Mouse (Mus musculus): ENCODE data around the gene Fam169b.
"Not testable (repeated sequence)": the region's sequence is repeated elsewhere in the genome, so short reads cannot be mapped to it uniquely, and the experiment has no call there.

The Fam169b gene

DNA sequence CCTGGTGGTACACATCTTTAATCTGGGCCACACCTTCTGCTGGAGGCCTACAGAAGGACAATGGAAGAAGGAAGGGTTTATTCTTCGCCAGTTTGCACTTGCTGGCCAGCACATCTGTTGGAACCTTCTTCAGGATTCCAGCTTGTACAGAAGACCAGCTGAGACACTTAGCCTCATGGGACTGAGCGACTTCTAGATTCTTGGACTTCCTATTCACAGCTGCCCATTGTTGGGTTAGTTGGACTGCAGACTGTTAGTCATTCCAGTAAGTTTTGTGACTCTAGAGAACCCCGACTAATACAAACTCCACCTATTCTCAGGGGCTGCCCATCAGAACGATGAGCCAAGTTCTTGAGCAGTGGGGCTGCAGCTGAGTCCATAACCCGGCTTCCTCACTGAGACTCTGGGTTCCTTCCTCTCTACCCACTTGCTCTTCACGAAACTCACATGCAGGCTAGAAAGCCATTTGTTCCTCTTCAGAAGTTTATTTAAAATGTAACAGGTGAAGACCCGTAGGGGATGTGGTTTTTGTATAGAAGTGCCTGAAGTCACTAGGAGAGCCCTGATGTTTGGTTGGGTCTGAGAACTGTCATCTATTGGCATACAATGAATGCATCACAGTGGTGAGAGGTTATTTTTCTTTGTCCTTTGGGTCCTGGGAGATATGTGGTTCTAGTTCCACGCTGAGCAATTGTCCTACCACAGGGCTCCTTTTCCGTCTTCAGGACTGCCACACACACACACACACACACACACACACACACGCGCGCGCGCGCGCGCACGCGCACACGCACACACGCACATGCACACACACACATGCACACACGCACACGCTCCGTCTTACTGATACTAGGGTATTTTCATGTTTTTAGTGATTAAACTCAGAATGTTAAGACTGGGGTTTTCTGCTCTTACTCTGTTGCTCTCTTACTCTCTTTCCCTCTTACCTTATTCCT, 13.2 kb downstream of the Fam169b start:
- DNase-seq (ENCODE audit: low spot score), result no peak

DNA sequence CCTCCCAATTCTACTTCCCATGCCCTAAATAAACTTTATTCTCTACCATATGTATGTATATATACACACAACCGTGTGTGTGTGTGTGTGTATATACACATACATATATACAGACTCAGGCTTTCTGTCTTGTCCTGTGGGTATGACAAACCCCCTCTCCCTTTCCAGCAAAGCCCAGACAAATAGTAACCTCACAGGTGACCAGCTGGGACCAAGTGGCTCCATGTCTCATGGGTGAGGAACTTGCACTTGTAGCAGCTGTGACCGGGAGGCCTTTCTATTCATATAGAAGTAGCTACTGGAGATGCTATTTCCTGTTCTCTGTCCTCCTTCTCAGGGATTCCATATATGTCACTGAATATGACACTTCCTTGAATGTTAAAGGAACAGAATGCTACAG, 13.9 kb downstream of the Fam169b start:
- DNase-seq (ENCODE audit: low spot score), result no peak

DNA sequence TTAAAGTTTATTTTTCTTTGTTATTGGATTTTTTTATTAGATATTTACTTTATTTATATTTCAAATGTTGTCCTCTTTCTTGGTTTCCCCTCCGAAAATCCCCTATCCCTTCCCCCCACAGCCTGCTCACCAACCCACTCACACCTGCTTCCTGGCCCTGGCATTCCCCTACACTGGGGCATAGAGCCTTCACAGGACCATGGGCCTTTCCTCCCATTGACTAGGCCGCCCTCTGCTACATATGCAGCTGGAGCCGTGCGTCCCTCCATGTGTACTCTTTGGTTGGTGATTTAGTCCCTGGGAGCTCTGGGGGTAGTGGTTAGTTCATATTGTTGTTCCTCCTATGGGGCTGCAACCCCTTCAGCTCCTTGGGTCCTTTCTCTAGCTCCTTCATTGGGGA, 14.4 kb downstream of the Fam169b start:
- DNase-seq (ENCODE audit: low spot score), result not testable (repeated sequence)

DNA sequence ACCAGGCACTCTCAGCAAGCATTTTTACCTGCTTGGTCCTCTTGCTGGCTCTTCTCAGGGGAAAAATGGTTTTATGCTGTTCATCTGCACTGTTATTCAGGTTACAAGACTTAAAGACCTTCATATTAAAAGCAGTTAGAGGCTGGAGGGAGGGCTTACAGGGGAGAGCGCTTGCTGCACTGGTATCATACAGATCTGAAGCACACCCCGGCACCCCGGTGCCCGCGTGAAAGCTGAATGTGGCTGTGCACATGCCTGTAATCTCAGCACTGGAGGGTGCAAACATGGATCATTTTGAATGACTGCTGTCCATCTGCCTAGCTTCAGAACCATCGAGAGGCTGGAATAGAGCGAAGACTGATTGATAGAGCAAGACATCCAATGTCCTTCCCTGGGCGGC, 15.4 kb downstream of the Fam169b start:
- no peak for DNase-seq (ENCODE audit: low spot score)

DNA sequence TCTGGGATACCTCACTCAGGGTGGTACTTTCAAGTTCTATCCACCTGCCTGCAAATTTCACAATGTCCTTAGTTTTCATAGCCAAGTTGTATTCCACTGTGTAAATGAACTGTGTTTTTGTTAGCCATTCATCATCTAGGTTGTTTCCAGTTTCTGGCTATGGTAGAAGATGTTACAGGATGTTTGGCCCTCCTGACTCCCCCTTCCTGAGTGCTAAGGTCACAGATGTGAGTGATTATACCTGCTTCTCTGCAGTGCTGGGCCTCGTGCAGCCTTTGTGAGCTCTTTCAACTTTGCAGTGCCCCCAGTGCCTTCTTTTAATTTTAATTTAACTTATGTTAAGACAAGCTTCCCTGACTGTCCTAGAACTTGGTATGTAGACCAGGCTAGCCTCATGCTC, 18.0 kb downstream of the Fam169b start:
- no peak for DNase-seq (ENCODE audit: low spot score)

DNA sequence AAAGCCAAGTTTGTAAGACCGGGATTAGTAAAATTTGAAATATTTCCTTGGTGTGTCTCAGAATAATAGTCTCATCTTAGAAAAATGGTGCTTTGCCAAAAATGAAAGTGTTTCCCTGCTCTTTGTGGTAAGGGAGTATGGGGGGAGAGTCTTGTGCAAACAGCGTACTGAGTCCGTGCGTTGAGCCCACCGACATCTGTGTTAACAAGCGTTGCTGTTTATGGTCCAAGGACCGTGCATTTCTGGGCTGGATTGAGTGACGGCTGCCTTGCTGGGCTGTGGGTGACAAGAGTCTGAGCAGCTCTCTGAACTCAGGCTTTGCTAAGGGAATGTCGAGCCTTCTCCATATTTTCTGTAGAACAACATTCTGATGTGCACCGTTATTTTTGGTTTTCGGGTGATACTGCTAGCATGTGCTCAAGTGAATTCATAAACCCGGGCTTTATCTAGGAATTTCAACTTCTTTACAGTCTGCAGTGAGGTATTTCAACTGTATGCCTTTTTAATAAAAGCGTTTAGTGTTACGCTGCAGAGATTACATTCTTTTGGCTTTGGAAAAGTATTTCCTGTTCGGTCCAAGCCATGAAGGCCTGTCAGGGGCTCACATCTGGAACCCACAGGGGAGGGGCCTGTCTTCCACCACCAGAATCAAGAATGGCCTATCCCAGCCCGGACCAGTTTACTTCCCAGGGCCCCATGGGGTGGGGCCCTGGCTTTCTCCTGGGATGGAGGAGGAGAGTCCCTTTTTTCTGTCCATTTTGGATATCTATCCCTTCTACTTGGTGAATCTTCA, 20.6 kb downstream of the Fam169b start:
- no peak for DNase-seq (ENCODE audit: low spot score)

DNA sequence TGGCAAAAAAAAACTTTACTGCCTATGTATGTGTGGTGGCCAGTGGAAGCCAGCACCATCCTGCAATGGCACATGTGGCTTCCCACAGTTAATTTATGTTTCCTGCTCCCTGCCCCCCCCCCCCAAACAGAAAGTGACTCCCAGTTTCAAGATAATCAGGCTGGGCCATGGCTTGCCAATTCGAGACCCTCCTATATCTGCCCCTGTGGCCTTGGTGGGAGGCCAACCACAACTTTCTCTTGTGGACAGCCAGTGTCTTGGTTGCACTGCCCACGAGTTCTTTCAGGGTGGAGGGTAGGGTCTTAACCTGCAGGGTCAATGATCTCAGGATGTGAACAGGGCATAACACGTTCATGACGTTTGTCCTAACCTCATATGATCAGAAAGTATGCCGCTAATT, 22.8 kb downstream of the Fam169b start:
- no peak for DNase-seq (ENCODE audit: low spot score)

DNA sequence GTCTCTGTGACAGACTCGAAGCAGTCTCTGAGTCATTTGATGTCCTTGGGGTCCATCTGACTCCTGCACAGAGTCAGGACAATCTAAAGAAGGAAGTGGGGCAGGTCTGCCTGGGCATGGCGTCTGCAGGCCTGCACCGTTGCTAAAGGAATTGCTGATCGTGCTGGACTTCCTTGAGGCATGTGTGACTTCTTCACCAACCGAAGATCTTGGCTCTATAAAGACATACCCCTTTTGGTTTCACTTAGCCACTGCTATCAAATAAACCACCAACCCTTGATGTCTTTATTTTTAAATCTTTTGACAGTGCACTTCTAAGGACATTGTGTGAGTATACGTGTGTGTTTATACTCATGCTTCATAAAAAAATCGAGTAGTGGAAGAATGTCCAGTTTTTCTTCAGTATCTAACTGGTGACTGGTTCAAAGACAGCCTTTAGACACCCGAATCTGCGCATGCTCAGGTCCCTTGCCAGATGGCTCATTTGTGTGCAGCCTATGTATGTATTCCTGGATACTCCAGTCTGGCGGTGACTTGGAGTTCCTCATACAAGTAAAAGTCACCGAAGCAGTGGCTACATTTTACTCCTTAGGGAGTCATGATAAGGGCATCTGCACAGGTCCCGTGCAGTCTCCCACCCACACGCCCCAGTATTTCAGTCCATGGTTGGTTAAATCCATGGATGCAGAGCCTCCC, 24.9 kb downstream of the Fam169b start:
- no peak for DNase-seq (ENCODE audit: low spot score)

DNA sequence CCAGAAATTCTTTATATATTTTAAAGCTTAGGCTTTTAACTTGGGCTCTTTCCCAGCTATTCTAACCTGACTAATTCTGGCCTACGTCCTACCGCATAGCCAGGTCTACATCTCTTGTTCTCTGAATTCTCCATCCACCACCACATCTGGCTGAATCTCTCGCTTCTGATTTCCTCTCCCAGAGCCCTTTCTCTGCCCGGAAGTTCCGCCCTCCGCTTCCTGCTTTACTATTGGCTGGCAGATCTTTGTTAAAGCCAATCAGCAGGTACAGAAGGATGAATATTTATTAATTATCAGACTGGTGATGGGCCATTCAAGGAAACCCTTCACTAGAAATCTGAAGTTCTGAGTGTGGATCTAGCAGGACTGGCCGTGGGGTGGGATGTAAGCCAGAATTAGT, 27.5 kb downstream of the Fam169b start:
- DNase-seq (ENCODE audit: low spot score), result no peak

DNA sequence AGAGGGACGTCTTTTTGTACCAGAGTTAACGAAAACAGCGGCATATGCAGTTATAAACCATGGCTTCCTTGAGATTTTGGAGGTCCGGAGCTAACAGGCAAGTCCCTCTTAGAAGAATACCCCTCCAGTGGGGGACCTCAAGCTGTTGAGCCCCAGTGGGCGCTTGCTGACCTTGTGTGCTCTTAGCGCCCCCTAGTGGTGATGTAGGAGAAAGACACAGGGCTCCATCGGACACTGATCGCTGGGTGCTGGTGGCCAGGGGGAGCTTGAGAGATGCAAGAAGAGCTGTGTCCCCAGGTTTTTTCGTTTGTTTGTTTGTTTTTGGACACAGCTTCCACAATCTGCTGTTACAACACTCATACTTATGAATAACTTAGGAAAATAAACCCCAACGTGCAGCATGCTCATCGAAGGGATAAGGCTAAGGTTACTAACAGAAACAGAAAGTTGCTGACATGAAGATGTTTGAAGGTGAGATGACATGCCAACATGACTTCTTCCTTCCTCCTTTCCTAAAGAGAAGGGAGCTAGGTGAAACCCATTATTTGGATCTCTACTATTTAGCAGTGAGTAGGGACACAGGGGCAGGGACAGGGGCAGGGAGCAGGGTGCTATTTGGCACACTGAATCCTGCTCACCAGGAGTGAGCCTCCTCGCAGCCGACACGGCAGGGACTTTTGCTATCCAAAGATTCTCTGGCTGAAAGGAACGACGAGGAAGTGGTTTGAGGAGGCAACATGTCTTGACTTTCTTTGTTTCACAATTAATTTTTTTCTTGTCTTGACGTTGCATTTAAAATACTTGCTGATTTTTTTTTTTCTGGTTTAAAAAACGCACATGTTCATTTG, 29.2 kb downstream of the Fam169b start:
- DNase-seq (ENCODE audit: low spot score), result peak; percentile 20

DNA sequence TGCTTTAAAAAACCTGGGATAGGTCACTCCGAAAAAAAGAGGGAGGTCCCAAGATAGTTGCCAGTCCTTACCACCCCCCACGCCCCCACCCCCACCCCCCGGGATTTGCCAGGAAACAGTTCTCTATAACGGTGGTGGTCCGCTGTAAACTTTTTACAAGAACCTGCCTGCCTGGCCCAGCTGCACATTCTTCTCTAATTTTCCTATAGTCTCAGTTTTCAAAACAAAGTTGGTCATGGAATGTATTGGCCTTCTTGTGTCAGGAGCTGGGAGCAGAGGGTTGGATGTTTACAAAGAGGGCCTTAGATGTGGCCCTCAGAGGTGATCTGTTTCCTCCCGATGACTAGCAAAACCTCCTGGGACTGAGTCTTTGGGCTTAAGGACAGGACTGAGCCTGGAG, 30.0 kb downstream of the Fam169b start:
- no peak for DNase-seq (ENCODE audit: low spot score)

DNA sequence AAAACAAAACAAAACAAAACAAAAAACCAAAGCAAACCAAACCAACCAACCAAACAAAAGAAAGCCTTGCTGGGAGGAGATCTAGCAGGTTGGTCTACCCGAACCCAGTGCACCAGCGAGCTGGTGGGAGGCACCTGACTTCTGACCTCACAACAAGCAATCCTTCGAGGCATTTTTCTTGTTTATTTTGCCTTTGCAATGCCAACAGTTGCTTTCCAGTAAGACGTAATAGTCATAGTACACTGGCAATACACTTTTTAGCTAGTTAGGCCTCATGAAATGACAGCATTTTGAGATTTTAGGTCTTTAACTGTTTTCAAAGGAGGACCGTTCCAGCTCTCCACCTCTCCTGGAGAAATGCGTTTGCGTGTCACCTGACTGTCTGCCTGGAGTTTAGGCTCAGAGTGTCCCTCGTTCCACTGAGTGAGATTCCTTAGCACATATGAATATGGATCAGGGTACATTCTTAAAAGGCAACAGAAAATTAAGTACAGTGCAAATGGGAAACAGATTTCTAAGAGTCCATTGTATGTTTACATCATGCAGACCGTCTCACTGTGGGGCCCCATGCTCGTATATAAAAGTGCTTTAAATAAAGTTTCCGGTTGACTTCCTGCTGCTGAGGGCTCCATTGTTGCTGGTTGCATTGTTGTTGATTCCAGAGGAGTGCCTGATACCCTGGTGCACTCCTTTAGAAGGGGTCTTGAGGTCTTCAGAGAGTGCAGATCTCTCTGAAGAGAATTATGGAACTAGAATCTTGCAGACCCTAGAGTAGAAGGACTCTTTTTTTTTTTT, 32.3 kb downstream of the Fam169b start:
- no peak for DNase-seq (ENCODE audit: low spot score)

DNA sequence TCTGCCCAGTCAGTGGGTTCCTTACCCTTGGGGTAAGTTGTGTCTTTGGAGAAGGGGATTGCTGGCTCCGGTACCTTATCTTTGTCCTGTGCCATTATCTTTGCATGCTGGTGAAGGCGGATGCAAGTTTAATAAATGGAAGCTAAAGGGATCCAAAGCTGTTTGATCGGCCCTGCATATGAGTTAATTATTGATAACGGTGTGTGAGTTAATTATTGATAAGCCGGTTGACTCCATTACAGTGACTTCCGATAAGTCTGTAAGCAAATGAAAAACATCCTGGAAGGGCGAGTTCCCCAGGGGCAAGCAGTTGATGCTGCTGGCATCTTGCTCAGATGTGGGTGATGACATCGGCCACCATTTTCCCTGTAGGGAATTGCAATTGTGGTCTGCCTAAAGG, 33.1 kb downstream of the Fam169b start:
- no peak for DNase-seq (ENCODE audit: low spot score)

DNA sequence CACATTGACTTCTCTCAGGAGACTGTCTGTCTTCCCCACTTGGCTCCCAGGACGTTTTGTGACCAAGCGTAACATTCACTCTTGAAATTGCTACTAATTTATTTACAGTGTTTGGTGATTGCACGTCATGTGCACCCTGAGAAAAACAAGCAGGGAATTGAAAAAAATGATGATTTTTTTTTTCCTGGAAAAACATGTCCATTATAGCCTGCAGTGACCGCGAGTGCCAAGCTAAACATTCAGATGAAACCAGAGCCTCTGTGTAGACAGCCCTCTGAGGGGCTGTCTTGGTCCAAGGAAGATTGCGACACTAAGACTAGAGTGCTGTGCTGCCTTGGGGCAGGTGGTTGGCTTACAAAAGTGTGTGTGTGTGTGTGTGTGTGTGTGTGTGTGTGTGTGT, 37.8 kb downstream of the Fam169b start:
- DNase-seq (ENCODE audit: low spot score), result no peak

DNA sequence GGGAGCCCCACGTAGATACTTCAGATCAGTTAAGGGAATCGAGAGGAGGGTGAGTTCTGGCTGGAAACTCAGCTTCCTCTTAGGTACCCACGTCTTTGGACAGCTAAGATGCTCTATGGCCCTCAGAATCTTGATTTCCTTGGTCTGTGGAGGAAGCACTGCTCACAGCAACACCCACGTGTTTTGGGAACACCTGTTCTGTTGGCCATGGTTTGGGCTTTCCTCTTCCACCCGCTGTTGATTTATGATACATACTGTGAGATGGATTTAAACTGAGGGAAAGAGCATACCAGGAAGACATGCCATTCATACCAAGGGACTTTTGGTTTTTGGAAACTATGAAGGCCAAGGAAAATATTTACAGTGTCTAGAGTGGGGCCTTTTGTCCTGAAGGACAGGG, 38.8 kb downstream of the Fam169b start:
- no peak for DNase-seq (ENCODE audit: low spot score)

DNA sequence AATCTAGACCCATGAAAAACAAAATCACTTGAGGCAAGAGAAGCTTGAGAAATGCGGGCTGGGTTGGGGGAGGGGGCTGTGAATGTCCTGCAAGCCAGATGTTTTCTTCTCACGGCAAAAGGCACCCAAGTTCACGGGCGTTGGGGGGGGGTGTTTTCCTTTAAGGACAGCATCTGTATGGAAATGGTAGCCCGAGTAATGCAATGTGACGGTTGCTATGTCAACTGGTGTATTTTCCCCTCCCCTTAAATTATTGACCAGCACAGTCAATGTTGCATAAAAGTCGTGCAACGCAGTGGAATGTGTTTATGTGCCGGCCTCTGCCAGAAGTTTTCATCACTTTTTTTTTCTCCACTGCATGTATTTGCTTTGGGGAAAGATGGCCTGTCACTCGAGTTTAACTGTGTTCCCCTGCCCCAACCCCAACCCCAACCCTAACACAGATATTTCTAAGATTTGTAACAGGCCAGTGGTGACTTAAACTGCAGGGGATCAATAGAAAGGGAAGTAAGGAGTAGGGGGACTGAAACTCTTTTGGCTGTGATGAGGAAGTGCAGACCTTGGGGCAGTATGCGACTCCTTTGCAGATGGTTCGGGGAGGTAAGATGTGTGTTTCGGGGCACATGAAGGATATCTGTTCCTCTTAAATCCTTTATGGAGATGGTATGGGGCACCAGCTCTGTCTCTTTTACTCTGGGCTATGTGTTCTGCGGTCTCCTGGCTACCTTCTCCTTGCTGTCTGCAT, 39.6 kb downstream of the Fam169b start:
- DNase-seq (ENCODE audit: low spot score), result no peak

DNA sequence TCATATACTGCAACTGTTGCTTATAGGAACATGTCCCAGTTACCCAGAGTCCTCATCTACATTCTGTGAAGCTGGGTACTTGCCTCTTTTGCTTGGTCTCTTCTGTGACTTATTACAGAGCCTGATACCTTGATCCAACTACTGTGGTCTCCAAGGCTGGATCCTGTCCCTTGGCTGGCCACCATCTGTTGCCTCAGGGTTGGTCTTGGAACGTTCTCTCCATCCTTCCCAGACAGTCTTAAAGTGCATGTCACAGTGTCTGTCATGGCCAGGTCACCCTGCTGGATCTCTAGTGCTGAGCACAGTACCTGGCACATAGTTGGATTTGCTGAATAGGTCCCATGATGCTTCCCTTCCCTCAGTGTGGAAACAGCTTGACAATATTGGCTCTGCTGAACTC, 40.6 kb downstream of the Fam169b start:
- DNase-seq (ENCODE audit: low spot score), result no peak

DNA sequence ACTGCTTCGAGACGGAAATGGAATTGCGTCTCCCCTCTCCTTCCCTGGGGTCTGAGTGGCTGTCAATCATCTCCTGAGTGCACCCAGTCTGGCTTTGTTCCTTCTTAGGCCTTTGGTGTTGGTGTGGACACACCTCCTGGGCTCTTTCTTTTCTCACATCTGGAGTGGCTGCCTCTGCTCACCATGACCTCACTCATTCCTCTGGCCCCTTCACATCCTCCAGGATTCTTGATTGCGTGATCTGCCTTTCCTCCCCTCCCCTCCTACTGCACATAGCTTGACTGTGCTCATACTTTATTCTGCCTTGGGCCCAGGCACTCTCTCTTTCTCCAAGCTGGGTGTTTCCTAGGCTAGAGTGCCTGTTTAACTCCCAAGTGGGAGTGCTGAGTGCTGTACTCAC, 41.4 kb downstream of the Fam169b start:
- no peak for DNase-seq (ENCODE audit: low spot score)

DNA sequence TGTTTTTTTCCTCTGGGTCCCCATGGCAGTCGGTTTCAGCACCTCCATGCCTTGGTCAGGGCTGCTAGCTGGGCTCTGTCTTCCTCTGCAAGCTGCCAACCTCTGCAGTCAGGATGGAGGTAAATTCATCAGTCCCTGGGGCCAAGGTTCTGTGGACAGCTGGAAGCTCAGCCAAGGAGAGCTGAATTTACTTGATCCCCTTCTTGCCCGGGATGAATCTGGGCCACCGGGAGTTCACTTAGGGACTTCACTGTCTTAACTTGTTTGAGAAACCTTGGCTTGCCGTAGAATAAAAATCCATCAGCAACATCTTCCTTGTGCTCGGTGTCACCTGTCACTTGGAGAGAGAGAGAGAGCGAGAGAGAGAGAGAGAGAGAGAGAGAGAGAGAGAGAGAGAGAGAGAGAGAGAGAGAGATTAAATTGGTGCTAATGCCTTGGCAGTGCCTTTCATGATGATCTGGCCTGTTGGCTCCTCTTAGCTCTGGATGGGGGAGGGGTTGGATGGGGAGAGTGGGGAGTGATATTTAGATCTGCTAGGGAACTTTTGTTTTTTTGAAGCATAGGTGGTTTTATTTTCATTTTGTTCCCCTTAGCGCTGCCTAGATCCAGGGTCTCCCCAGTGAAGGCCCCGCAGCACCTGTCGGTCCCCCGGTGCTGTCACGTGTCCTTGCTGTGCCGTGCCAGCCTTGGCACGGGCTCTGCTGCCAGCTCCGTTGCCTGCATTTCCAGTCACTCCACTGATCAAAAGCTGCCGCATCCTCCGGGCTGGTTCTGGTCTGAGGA, 44.6 kb downstream of the Fam169b start:
- DNase-seq (ENCODE audit: low spot score), result no peak

All from urinary bladder, postnatal 10 days (tissue).